Mouse (Mus musculus) forebrain, embryonic 11.5 days (tissue): Measurements from ENCODE around the gene Snap91. TPM values are rescaled to one million over a fixed set of nuclear protein-coding genes. Genes with fewer than 3 reads are reported as not detected.

Experiments used
- ATAC-seq: fragments of 200-750 bp; cut with Nextera tagmentation; replicated peaks from 2 replicates; pipeline ENCODE4 v1.8.0; 2017; ENCODE audit warnings: moderate TSS enrichment; ENCODE audit not compliant: low FRiP score
- DNase-seq: peaks from one replicate; pipeline ENCODE4 v3.0.0-alpha.2; 2017; ENCODE audit warnings: low spot score
- H3K27ac ChIP-seq: fragments of 300-500 bp; sonication (generic); 2 replicates; pipeline ENCODE4 v1.5.1; 2014; ENCODE audit warnings: low read depth, low read length
- H3K27me3 ChIP-seq: fragments of 300-500 bp; sonication (generic); 2 replicates; pipeline ENCODE4 v1.6.1; 2014; ENCODE audit warnings: mild to moderate bottlenecking, low read length, mixed read lengths; ENCODE audit not compliant: control insufficient read depth, insufficient read depth
- H3K36me3 ChIP-seq: fragments of 300-500 bp; sonication (generic); 2 replicates; pipeline ENCODE4 v1.6.1; 2014; ENCODE audit warnings: mild to moderate bottlenecking, low read length, moderate library complexity, mixed read lengths; ENCODE audit not compliant: control insufficient read depth, insufficient read depth
- H3K4me1 ChIP-seq: fragments of 300-500 bp; sonication (generic); replicated peaks from 2 replicates; pipeline ENCODE4 v1.6.1; 2014; ENCODE audit warnings: low read length, mixed read lengths; ENCODE audit not compliant: control insufficient read depth, insufficient read depth
- H3K4me2 ChIP-seq: fragments of 300-500 bp; sonication (generic); 2 replicates; pipeline ENCODE4 v1.6.1; 2014; ENCODE audit warnings: low read depth, mild to moderate bottlenecking, low read length, moderate library complexity, mixed read lengths; ENCODE audit not compliant: severe bottlenecking
- H3K4me3 ChIP-seq: fragments of 300-500 bp; sonication (generic); 2 replicates; pipeline ENCODE4 v1.5.1; 2014; ENCODE audit warnings: low read depth, low read length
- H3K9ac ChIP-seq: fragments of 300-500 bp; sonication (generic); 2 replicates; pipeline ENCODE4 v1.6.1; 2014; ENCODE audit warnings: low read length
- H3K9me3 ChIP-seq: fragments of 300-500 bp; sonication (generic); 2 replicates; pipeline ENCODE4 v1.6.1; 2016; ENCODE audit warnings: low read length, mixed read lengths; ENCODE audit not compliant: control insufficient read depth
- WGBS: fragments of 180-500 bp; shearing (Covaris S2); extraction: QIAGEN DNeasy Blood & Tissue Kit; methylation state at CpG from one replicate; pipeline ENCODE4 v1.1.7; 2014; 5-methylcytosine and 5-hydroxymethylcytosine counted together
- polyA plus RNA-seq: library from polyadenylated mRNA; unstranded; fragments of >200 nt; fragmentation: Nextera tagmentation; extraction: Ambion mirVana; gene quantifications from 2 replicates; pipeline ENCODE4 v1.2.1, GENCODE M21; 2014

Snap91 gene
- polyA plus RNA-seq, 1 experiment from 2014 or later: 8.6 TPM

- ATAC-seq (no peak), DNase-seq (no peak)
Observed at GRCm38 (mm10) chr9:86734357-86734756, 146.1 kb downstream of the Snap91 start.

GRCm38 (mm10) chr9:86729811-86730210 is 150.6 kb downstream of the Snap91 start:
- WGBS: 94% methylated on average over 3 of the region's 3 CpGs

More at GRCm38 (mm10) chr9:86734357-86734756, 146.1 kb downstream of the Snap91 start:
- Histone ChIP-seq H3K4me3 (no peak overlapping the region), H3K27ac (no peak overlapping the region), H3K36me3 (no peaks in the 10 kb centered on the region), H3K4me2 (no peak overlapping the region), H3K9me3 (no peaks in the 10 kb centered on the region), H3K27me3 (no peaks in the 10 kb centered on the region), H3K9ac (no peak overlapping the region), H3K4me1 (no peaks in the 10 kb centered on the region)

GRCm38 (mm10) chr9:86729084-86729483 is 151.4 kb downstream of the Snap91 start:
- Histone ChIP-seq H3K4me2 (no peak overlapping the region), H3K9me3 (no peaks in the 10 kb centered on the region), H3K36me3 (no peaks in the 10 kb centered on the region), H3K27me3 (no peaks in the 10 kb centered on the region), H3K27ac (no peak overlapping the region), H3K4me3 (no peak overlapping the region), H3K9ac (no peak overlapping the region), H3K4me1 (no peaks in the 10 kb centered on the region)
- WGBS: 76% methylated on average over 1 of the region's 1 CpGs
- ATAC-seq: no peak
- no peak for DNase-seq

More at GRCm38 (mm10) chr9:86729811-86730210, 150.6 kb downstream of the Snap91 start:
- no peak overlapping the region for H3K27ac ChIP-seq
- no peak for DNase-seq
- H3K27me3 ChIP-seq: no peaks in the 10 kb centered on the region
- H3K4me3 ChIP-seq: no peak overlapping the region
- H3K4me2 ChIP-seq: no peak overlapping the region
- H3K9ac ChIP-seq: no peak overlapping the region
- no peaks in the 10 kb centered on the region for H3K9me3 ChIP-seq
- no peak for ATAC-seq
- no peaks in the 10 kb centered on the region for H3K36me3 ChIP-seq
- no peaks in the 10 kb centered on the region for H3K4me1 ChIP-seq

- H3K4me1 ChIP-seq: no peaks in the 10 kb centered on the region
- H3K27me3 ChIP-seq: no peaks in the 10 kb centered on the region
- no peak overlapping the region for H3K4me2 ChIP-seq
- H3K27ac ChIP-seq: no peak overlapping the region
- H3K4me3 ChIP-seq: no peak overlapping the region
- ATAC-seq (no peak), DNase-seq (no peak)
- H3K9me3 ChIP-seq: no peaks in the 10 kb centered on the region
- no peak overlapping the region for H3K9ac ChIP-seq
- H3K36me3 ChIP-seq: no peaks in the 10 kb centered on the region
- WGBS: 76% methylated on average over 10 of the region's 10 CpGs
Observed at GRCm38 (mm10) chr9:86728214-86728814, 152.1 kb downstream of the Snap91 start.

GRCm38 (mm10) chr9:86726381-86726720 is 154.1 kb downstream of the Snap91 start:
- Histone ChIP-seq H3K4me2 (no peak overlapping the region), H3K27ac (no peak overlapping the region), H3K9ac (no peak overlapping the region), H3K4me3 (no peak overlapping the region), H3K4me1 (no peaks in the 10 kb centered on the region), H3K9me3 (no peaks in the 10 kb centered on the region), H3K36me3 (no peaks in the 10 kb centered on the region), H3K27me3 (no peaks in the 10 kb centered on the region)
- ATAC-seq: 0 out of 2 replicates have a peak, but pooled peaks have one; percentile 6
- WGBS: 78% methylated on average over 5 of the region's 5 CpGs
- no peak for DNase-seq

GRCm38 (mm10) chr9:86725604-86726380 is 154.7 kb downstream of the Snap91 start:
- H3K9ac ChIP-seq: no peak overlapping the region
- H3K4me1 ChIP-seq: no peaks in the 10 kb centered on the region
- WGBS: 26% methylated on average over 7 of the region's 7 CpGs
- H3K27ac ChIP-seq: no peak overlapping the region
- no peaks in the 10 kb centered on the region for H3K9me3 ChIP-seq
- DNase-seq (no peak), ATAC-seq (peak; percentile 49)
- no peak overlapping the region for H3K4me2 ChIP-seq
- no peaks in the 10 kb centered on the region for H3K36me3 ChIP-seq
- no peaks in the 10 kb centered on the region for H3K27me3 ChIP-seq
- no peak overlapping the region for H3K4me3 ChIP-seq

- Histone ChIP-seq H3K27me3 (no peaks in the 10 kb centered on the region), H3K4me3 (no peak overlapping the region), H3K9ac (no peak overlapping the region), H3K9me3 (no peaks in the 10 kb centered on the region), H3K4me2 (no peak overlapping the region), H3K27ac (no peak overlapping the region), H3K4me1 (no peaks in the 10 kb centered on the region), H3K36me3 (no peaks in the 10 kb centered on the region)
- ATAC-seq (no peak), DNase-seq (no peak)
- WGBS: 94% methylated on average over 4 of the region's 4 CpGs
Observed at GRCm38 (mm10) chr9:86725066-86725465, 155.4 kb downstream of the Snap91 start.

GRCm38 (mm10) chr9:86720794-86721193 is 159.7 kb downstream of the Snap91 start:
- Histone ChIP-seq H3K9me3 (no peaks in the 10 kb centered on the region), H3K27me3 (no peaks in the 10 kb centered on the region), H3K4me3 (no peak overlapping the region), H3K4me1 (no peaks in the 10 kb centered on the region), H3K4me2 (no peak overlapping the region), H3K9ac (no peak overlapping the region), H3K36me3 (no peaks in the 10 kb centered on the region), H3K27ac (no peak overlapping the region)
- WGBS: 89% methylated on average over 2 of the region's 2 CpGs
- no peak for ATAC-seq
- no peak for DNase-seq

- no peaks in the 10 kb centered on the region for H3K4me1 ChIP-seq
- 92% methylated on average over 5 of the region's 5 CpGs for WGBS
- H3K27me3 ChIP-seq: no peaks in the 10 kb centered on the region
- H3K9me3 ChIP-seq: no peaks in the 10 kb centered on the region
- no peak overlapping the region for H3K9ac ChIP-seq
- no peak for ATAC-seq
- H3K27ac ChIP-seq: no peak overlapping the region
- H3K4me3 ChIP-seq: no peak overlapping the region
- no peak for DNase-seq
- H3K36me3 ChIP-seq: no peaks in the 10 kb centered on the region
- H3K4me2 ChIP-seq: no peak overlapping the region
Observed at GRCm38 (mm10) chr9:86720227-86720626, 160.2 kb downstream of the Snap91 start.
